Mouse (Mus musculus) cortical plate, adult 2 months (tissue): ENCODE measurements around the gene Krtap5-2. TPM values are rescaled to one million over a fixed set of nuclear protein-coding genes. Genes with fewer than 3 reads are reported as not detected.
"Not testable (repeated sequence)": the region's sequence is repeated elsewhere in the genome, so short reads cannot be mapped to it uniquely, and the experiment has no call there.

Experiments
- H3K27ac ChIP-seq: fragments of 200-500 bp; 2 replicates; pipeline ENCODE4 v1.5.1; 2012; ENCODE audit warnings: low read length, control low read depth, inconsistent platforms; ENCODE audit not compliant: insufficient read depth
- H3K4me1 ChIP-seq: fragments of 200-500 bp; 2 replicates; pipeline ENCODE4 v1.6.1; 2011; ENCODE audit warnings: low read length; ENCODE audit not compliant: control insufficient read depth, insufficient read depth
- H3K4me3 ChIP-seq: fragments of 200-500 bp; 2 replicates; pipeline ENCODE4 v1.5.1; 2011; ENCODE audit warnings: mild to moderate bottlenecking, low read length, control low read depth; ENCODE audit not compliant: insufficient read depth
- CTCF ChIP-seq: fragments of 200-500 bp; IDR thresholded peaks from 2 replicates; pipeline ENCODE4 v1.5.1; 2011; ENCODE audit warnings: mild to moderate bottlenecking, control low read depth, low read length; ENCODE audit not compliant: insufficient read depth; ENCODE audit errors: extremely low read depth
- POLR2A ChIP-seq: fragments of 200-500 bp; IDR thresholded peaks from 2 replicates; pipeline ENCODE4 v1.6.1; 2011; ENCODE audit warnings: mild to moderate bottlenecking, low read length, control low read depth; ENCODE audit not compliant: insufficient read depth; ENCODE audit errors: extremely low read depth
- polyA plus RNA-seq: library from polyadenylated mRNA; depleted of rRNA; stranded (reverse); fragments of >200 nt; gene quantifications from 2 replicates; pipeline ENCODE4 v1.2.3, GENCODE M21; 2012; rRNA removed

Gene Krtap5-2
- polyA plus RNA-seq, 1 experiment: not detected

GRCm38 (mm10) chr7:142140696-142141095, 35.1 kb downstream of the Krtap5-2 start:
- no peak overlapping the region for H3K27ac ChIP-seq
- no peaks in the 10 kb centered on the region for H3K4me1 ChIP-seq
- TF ChIP-seq CTCF (no peak), POLR2A (no peak)
- no peak overlapping the region for H3K4me3 ChIP-seq

- not testable (repeated sequence) for H3K27ac ChIP-seq, H3K4me1 ChIP-seq, H3K4me3 ChIP-seq
Observed at GRCm38 (mm10) chr7:142135934-142136333, 39.9 kb downstream of the Krtap5-2 start, which contains the start of gene Gm39115. TSS of gene Gm39115 (minus strand) at chr7:142136034.

- Histone ChIP-seq H3K4me1 (no peaks in the 10 kb centered on the region), H3K4me3 (no peak overlapping the region), H3K27ac (no peak overlapping the region)
- TF ChIP-seq CTCF (peak; percentile 51), POLR2A (no peak)
Observed at GRCm38 (mm10) chr7:142134206-142134995, 41.4 kb downstream of the Krtap5-2 start.

GRCm38 (mm10) chr7:142128843-142129242, 47.0 kb downstream of the Krtap5-2 start:
- Histone ChIP-seq H3K4me1 (no peaks in the 10 kb centered on the region), H3K27ac (no peak overlapping the region), H3K4me3 (no peak overlapping the region)
- TF ChIP-seq CTCF (no peak), POLR2A (no peak)

Other genes starting within 250 kb of the Krtap5-2 start
- gene Brsk2, start 226.3 kb downstream of the Krtap5-2 start, polyA plus RNA-seq: 179 and 188 TPM in 2 replicates
- 49.3 and 50.7 TPM in 2 replicates for gene Mob2, start 114.9 kb downstream of the Krtap5-2 start, polyA plus RNA-seq
- gene Dusp8, start 80.2 kb downstream of the Krtap5-2 start, polyA plus RNA-seq: 94.9 and 102 TPM in 2 replicates
- not detected in 2 replicates for gene Gm45618, start 55.3 kb downstream of the Krtap5-2 start, polyA plus RNA-seq
- not detected in 2 replicates for gene Gm39115, start 40.0 kb downstream of the Krtap5-2 start, polyA plus RNA-seq
- not detected in 2 replicates for gene Gm45337, start 31.4 kb downstream of the Krtap5-2 start, polyA plus RNA-seq
- gene Gm29735, start 18.9 kb downstream of the Krtap5-2 start, polyA plus RNA-seq: not detected in 2 replicates
- not detected in 2 replicates for gene Gm4553, start 10.3 kb downstream of the Krtap5-2 start, polyA plus RNA-seq
- not detected in 2 replicates for gene Gm10153, start 14.4 kb upstream of the Krtap5-2 start, polyA plus RNA-seq
- gene Krtap5-3, start 25.4 kb upstream of the Krtap5-2 start, polyA plus RNA-seq: not detected in 2 replicates
- gene Gm7579, start 35.9 kb upstream of the Krtap5-2 start, polyA plus RNA-seq: not detected in 2 replicates
- gene Krtap5-5, start 54.0 kb upstream of the Krtap5-2 start, polyA plus RNA-seq: not detected in 2 replicates
- gene Gm40460, start 65.1 kb upstream of the Krtap5-2 start, polyA plus RNA-seq: not detected in 2 replicates
- not detected in 2 replicates for gene Gm2431, start 82.3 kb upstream of the Krtap5-2 start, polyA plus RNA-seq
- not detected in 2 replicates for gene Gm4559, start 98.4 kb upstream of the Krtap5-2 start, polyA plus RNA-seq
- not detected in 2 replicates for gene Krtap5-1, start 121.1 kb upstream of the Krtap5-2 start, polyA plus RNA-seq
- not detected in 2 replicates for gene Krtap5-4, start 127.5 kb upstream of the Krtap5-2 start, polyA plus RNA-seq
- 43.0 and 45.7 TPM in 2 replicates for gene Ifitm10, start 197.7 kb upstream of the Krtap5-2 start, polyA plus RNA-seq
- gene Gm49369, start 206.7 kb upstream of the Krtap5-2 start, polyA plus RNA-seq: 0.45 and 1.4 TPM in 2 replicates
- 421 and 455 TPM in 2 replicates for gene Ctsd, start 212.0 kb upstream of the Krtap5-2 start, polyA plus RNA-seq